Mouse (Mus musculus) liver, postnatal 0 days (tissue): Measurements from ENCODE around the gene Htr1f.

Experiments
- CTCF ChIP-seq: sonication (generic); IDR thresholded peaks from 2 replicates; pipeline ENCODE4 v1.5.1; 2016; ENCODE audit warnings: antibody characterized with exemption, low read depth
- EP300 ChIP-seq: IDR thresholded peaks from 2 replicates; pipeline ENCODE4 v1.6.1; 2016; ENCODE audit warnings: antibody characterized with exemption, low read depth, mild to moderate bottlenecking

DNA sequence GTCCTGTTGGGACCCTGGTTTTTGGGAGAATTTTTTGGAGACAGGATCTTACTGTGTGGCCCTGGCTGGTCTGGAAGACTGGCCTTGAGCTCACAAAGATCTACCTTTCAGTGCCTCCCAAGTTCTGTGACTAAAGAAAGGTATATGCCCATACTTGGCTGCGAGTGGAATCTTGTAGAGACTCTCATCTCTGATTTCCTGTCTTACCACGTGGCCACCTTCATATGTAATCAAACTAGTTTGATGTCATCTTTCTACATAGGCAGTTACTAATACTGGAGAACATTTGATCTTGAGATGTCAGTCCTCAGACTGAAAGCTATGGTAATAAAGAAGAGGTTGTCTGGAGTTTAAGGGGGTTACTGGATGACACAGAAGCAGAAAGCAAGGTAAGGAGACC lies 224.2 kb downstream of the Htr1f start:
- TF ChIP-seq EP300 = no peak
- no peak for TF ChIP-seq CTCF
